Mouse (Mus musculus) limb, embryonic 11.5 days (tissue): Measurements from ENCODE around the gene Vmn1r163. TPM values are rescaled to one million over a fixed set of nuclear protein-coding genes. Genes with fewer than 3 reads are reported as not detected.
"Not testable (repeated sequence)": the region's sequence is repeated elsewhere in the genome, so short reads cannot be mapped to it uniquely, and the experiment has no call there.

Source experiments
- ATAC-seq: fragments of 200-750 bp; cut with Nextera tagmentation; 2 replicates; pipeline ENCODE4 v1.8.0; 2017; ENCODE audit warnings: low read depth; ENCODE audit not compliant: insufficient number of reproducible peaks, low FRiP score, low TSS enrichment
- DNase-seq: peaks from one replicate; pipeline ENCODE4 v3.0.0-alpha.2; 2015; ENCODE audit warnings: low spot score
- H3K27ac ChIP-seq: fragments of 300-500 bp; sonication (generic); replicated peaks from 2 replicates; pipeline ENCODE4 v1.5.1; 2014; ENCODE audit warnings: low read depth, mild to moderate bottlenecking, low read length
- H3K27me3 ChIP-seq: fragments of 300-500 bp; sonication (generic); 2 replicates; pipeline ENCODE4 v1.6.1; 2014; ENCODE audit warnings: mild to moderate bottlenecking, low read length, mixed read lengths; ENCODE audit not compliant: control insufficient read depth, insufficient read depth
- H3K36me3 ChIP-seq: fragments of 300-500 bp; sonication (generic); 2 replicates; pipeline ENCODE4 v1.6.1; 2014; ENCODE audit warnings: mild to moderate bottlenecking, low read length, moderate library complexity, mixed read lengths; ENCODE audit not compliant: control insufficient read depth, insufficient read depth
- H3K4me1 ChIP-seq: fragments of 300-500 bp; sonication (generic); 2 replicates; pipeline ENCODE4 v1.6.1; 2014; ENCODE audit warnings: low read length, mixed read lengths; ENCODE audit not compliant: control insufficient read depth, insufficient read depth
- H3K4me2 ChIP-seq: fragments of 300-500 bp; sonication (generic); 2 replicates; pipeline ENCODE4 v1.6.1; 2014; ENCODE audit warnings: low read depth, mild to moderate bottlenecking, moderate library complexity; ENCODE audit not compliant: severe bottlenecking
- H3K4me3 ChIP-seq: fragments of 300-500 bp; sonication (generic); 2 replicates; pipeline ENCODE4 v1.5.1; 2014; ENCODE audit warnings: low read depth, low read length
- H3K9ac ChIP-seq: fragments of 300-500 bp; sonication (generic); 2 replicates; pipeline ENCODE4 v1.6.1; 2014; ENCODE audit warnings: mild to moderate bottlenecking, low read length
- H3K9me3 ChIP-seq: fragments of 300-500 bp; sonication (generic); 2 replicates; pipeline ENCODE4 v1.6.1; 2016; ENCODE audit warnings: low read length; ENCODE audit not compliant: control insufficient read depth
- WGBS: fragments of 180-500 bp; shearing (Covaris S2); extraction: QIAGEN DNeasy Blood & Tissue Kit; methylation state at CpG from one replicate; pipeline ENCODE4 v1.1.7; 2014; 5-methylcytosine and 5-hydroxymethylcytosine counted together
- polyA plus RNA-seq: library from polyadenylated mRNA; unstranded; fragments of >200 nt; fragmentation: Nextera tagmentation; extraction: Ambion mirVana; gene quantifications from 2 replicates; pipeline ENCODE4 v1.2.1, GENCODE M21; 2014

The Vmn1r163 gene
- not detected in 2 replicates for polyA plus RNA-seq

- no CpG with 5 or more reads among the region's 1 CpGs for WGBS
- H3K27me3 ChIP-seq, H3K9ac ChIP-seq: not testable (repeated sequence)
Measured at GRCm38 (mm10) chr7:23055240-23055639, at the start of gene Vmn1r163. Gene Vmn1r163, plus strand, starts transcription at chr7:23055540.

GRCm38 (mm10) chr7:23019823-23020222, 35.5 kb upstream of the Vmn1r163 start, which contains the start of gene Gm4216:
Gene Gm4216, minus strand, starts transcription at chr7:23019923.
- not testable (repeated sequence) for H3K4me1 ChIP-seq, H3K9me3 ChIP-seq, H3K27ac ChIP-seq, H3K27me3 ChIP-seq, H3K36me3 ChIP-seq, H3K9ac ChIP-seq, H3K4me2 ChIP-seq, DNase-seq, H3K4me3 ChIP-seq, ATAC-seq
- WGBS: no CpG with 5 or more reads among the region's 3 CpGs

More at GRCm38 (mm10) chr7:23055240-23055639, at the start of gene Vmn1r163:
- not testable (repeated sequence) for H3K4me3 ChIP-seq, H3K4me2 ChIP-seq, ATAC-seq, H3K4me1 ChIP-seq, H3K36me3 ChIP-seq, DNase-seq, H3K9me3 ChIP-seq, H3K27ac ChIP-seq

- ATAC-seq, H3K36me3 ChIP-seq, H3K4me3 ChIP-seq, H3K27ac ChIP-seq, H3K4me2 ChIP-seq, H3K27me3 ChIP-seq, H3K9me3 ChIP-seq, H3K4me1 ChIP-seq, DNase-seq, H3K9ac ChIP-seq: not testable (repeated sequence)
- WGBS: no CpG with 5 or more reads among the region's 1 CpGs
Measured at GRCm38 (mm10) chr7:23067356-23067755, 12.0 kb downstream of the Vmn1r163 start, which contains the start of gene Gm8720. Gene Gm8720, minus strand, starts transcription at chr7:23067456.

Other genes with a start within 250 kb of the Vmn1r163 start
- gene Vmn1r159, start 211.9 kb upstream of the Vmn1r163 start, polyA plus RNA-seq: not detected in 2 replicates
- gene Vmn1r160, start 184.3 kb upstream of the Vmn1r163 start, polyA plus RNA-seq: not detected in 2 replicates
- gene Gm4214, start 70.9 kb upstream of the Vmn1r163 start, polyA plus RNA-seq: not detected in 2 replicates
- not detected in 2 replicates for gene Gm4216, start 35.6 kb upstream of the Vmn1r163 start, polyA plus RNA-seq
- gene Gm8720, start 11.9 kb downstream of the Vmn1r163 start, polyA plus RNA-seq: not detected in 2 replicates
- gene Gm10662, start 88.9 kb downstream of the Vmn1r163 start, polyA plus RNA-seq: not detected in 2 replicates
- not detected in 2 replicates for gene Vmn1r165, start 161.8 kb downstream of the Vmn1r163 start, polyA plus RNA-seq
- gene Vmn1r166, start 196.1 kb downstream of the Vmn1r163 start, polyA plus RNA-seq: not detected in 2 replicates
- not detected in 2 replicates for gene Gm6902, start 223.4 kb downstream of the Vmn1r163 start, polyA plus RNA-seq
- not detected in 2 replicates for gene Nlrp4e, start 245.7 kb downstream of the Vmn1r163 start, polyA plus RNA-seq